Mouse (Mus musculus): ENCODE data around the gene Clec2h.
"Not testable (repeated sequence)": the region's sequence is repeated elsewhere in the genome, so short reads cannot be mapped to it uniquely, and the experiment has no call there.

The Clec2h gene

GRCm38 (mm10) chr6:128662206-128662605 is at the start of gene Clec2h:
Gene Clec2h (plus strand): TSS chr6:128662385.
- DNase-seq (ENCODE audit: low read depth in 2 of 2, low spot score in 2 of 2), result no peak

- no peak for DNase-seq (ENCODE audit: low read depth in 2 of 2, low spot score in 2 of 2)
These were observed 39.5 kb upstream of the Clec2h start for GRCm38 (mm10) chr6:128622733-128623132.

- not testable (repeated sequence) for DNase-seq (ENCODE audit: low read depth in 2 of 2, low spot score in 2 of 2)
These were observed 38.8 kb upstream of the Clec2h start, which contains the start of gene Klrb1a for GRCm38 (mm10) chr6:128623433-128623832. Gene Klrb1a (minus strand): TSS chr6:128623533.

GRCm38 (mm10) chr6:128624425-128624824 is 37.8 kb upstream of the Clec2h start:
- DNase-seq (ENCODE audit: low read depth in 2 of 2, low spot score in 2 of 2), result no peak

GRCm38 (mm10) chr6:128625246-128625645 is 36.9 kb upstream of the Clec2h start:
- DNase-seq (ENCODE audit: low read depth in 2 of 2, low spot score in 2 of 2), result not testable (repeated sequence)

GRCm38 (mm10) chr6:128629771-128630739 is 32.1 kb upstream of the Clec2h start:
- peak in 1 of 2 experiments; percentile 13 for DNase-seq (ENCODE audit: low read depth in 2 of 2, low spot score in 2 of 2)

GRCm38 (mm10) chr6:128630912-128631905 is 31.0 kb upstream of the Clec2h start:
- not testable (repeated sequence) for DNase-seq (ENCODE audit: low read depth in 2 of 2, low spot score in 2 of 2)

- DNase-seq (ENCODE audit: low read depth in 2 of 2, low spot score in 2 of 2), result no peak
These were observed 21.5 kb upstream of the Clec2h start for GRCm38 (mm10) chr6:128640673-128641072.

GRCm38 (mm10) chr6:128641116-128641716 is 21.0 kb upstream of the Clec2h start:
- no peak for DNase-seq (ENCODE audit: low read depth in 2 of 2, low spot score in 2 of 2)

GRCm38 (mm10) chr6:128643999-128644398 is 18.2 kb upstream of the Clec2h start:
- no peak for DNase-seq (ENCODE audit: low read depth in 2 of 2, low spot score in 2 of 2)

GRCm38 (mm10) chr6:128644694-128645093 is 17.5 kb upstream of the Clec2h start:
- not testable (repeated sequence) for DNase-seq (ENCODE audit: low read depth in 2 of 2, low spot score in 2 of 2)

- not testable (repeated sequence) for DNase-seq (ENCODE audit: low read depth in 2 of 2, low spot score in 2 of 2)
These were observed 16.5 kb upstream of the Clec2h start for GRCm38 (mm10) chr6:128645708-128646107.

- DNase-seq (ENCODE audit: low read depth in 2 of 2, low spot score in 2 of 2), result no peak
These were observed 12.5 kb upstream of the Clec2h start for GRCm38 (mm10) chr6:128649681-128650080.

GRCm38 (mm10) chr6:128650187-128650586 is 12.0 kb upstream of the Clec2h start:
- no peak for DNase-seq (ENCODE audit: low read depth in 2 of 2, low spot score in 2 of 2)

GRCm38 (mm10) chr6:128650827-128651226 is 11.4 kb upstream of the Clec2h start:
- not testable (repeated sequence) for DNase-seq (ENCODE audit: low read depth in 2 of 2, low spot score in 2 of 2)

- no peak for DNase-seq (ENCODE audit: low read depth in 2 of 2, low spot score in 2 of 2)
These were observed 9.2 kb upstream of the Clec2h start for GRCm38 (mm10) chr6:128652938-128653337.

GRCm38 (mm10) chr6:128661249-128661648 is 936 bp upstream of the Clec2h start:
- DNase-seq (ENCODE audit: low read depth in 2 of 2, low spot score in 2 of 2), result no peak

GRCm38 (mm10) chr6:128669936-128670335 is 7.8 kb downstream of the Clec2h start:
- no peak for DNase-seq (ENCODE audit: low read depth in 2 of 2, low spot score in 2 of 2)

- no peak for DNase-seq (ENCODE audit: low read depth in 2 of 2, low spot score in 2 of 2)
These were observed 17.4 kb downstream of the Clec2h start for GRCm38 (mm10) chr6:128679574-128679973.

- DNase-seq (ENCODE audit: low read depth in 2 of 2, low spot score in 2 of 2), result no peak
These were observed 39.5 kb downstream of the Clec2h start for GRCm38 (mm10) chr6:128701691-128702090.

GRCm38 (mm10) chr6:128722959-128723358 is 60.8 kb downstream of the Clec2h start, which contains the start of gene Klrb1:
Gene Klrb1 (minus strand): TSS chr6:128723059.
- DNase-seq (ENCODE audit: low read depth in 2 of 2, low spot score in 2 of 2), result no peak
